Mouse (Mus musculus) thymus, postnatal 14 days (tissue): ENCODE measurements at regions not wholly inside any gene's neighbourhood (a gene's known extent, or its start where the extent isn't known, plus 50 kb on each side); places are given as distances from the start of the nearest gene placed in this dataset.

Experiments
- DNase-seq: peaks from one replicate; pipeline ENCODE4 v3.0.0; 2021

- no peak for DNase-seq
Observed at GRCm38 (mm10) chr9:59144256-59144800, 108.1 kb upstream of the Neo1 start.

- DNase-seq = no peak
Observed at GRCm38 (mm10) chr9:59143610-59144009, 107.4 kb upstream of the Neo1 start.

GRCm38 (mm10) chr9:59134171-59135041 lies 98.2 kb upstream of the Neo1 start:
- DNase-seq = no peak

GRCm38 (mm10) chr9:59129699-59130340 lies 93.6 kb upstream of the Neo1 start:
- DNase-seq = no peak

GRCm38 (mm10) chr9:59129252-59129651 lies 93.0 kb upstream of the Neo1 start:
- no peak for DNase-seq

GRCm38 (mm10) chr9:59128023-59128422 lies 91.8 kb upstream of the Neo1 start:
- DNase-seq = no peak

GRCm38 (mm10) chr9:59125886-59126285 lies 89.6 kb upstream of the Neo1 start:
- DNase-seq = no peak

- no peak for DNase-seq
Observed at GRCm38 (mm10) chr9:59116561-59116960, 80.3 kb upstream of the Neo1 start.

GRCm38 (mm10) chr9:59113859-59114258 lies 77.6 kb upstream of the Neo1 start:
- no peak for DNase-seq

GRCm38 (mm10) chr9:59099738-59100137 lies 63.5 kb upstream of the Neo1 start:
- DNase-seq = no peak

GRCm38 (mm10) chr9:59097564-59097963 lies 61.3 kb upstream of the Neo1 start:
- no peak for DNase-seq

GRCm38 (mm10) chr9:59096551-59097268 lies 60.5 kb upstream of the Neo1 start:
- no peak for DNase-seq

- DNase-seq = no peak
Observed at GRCm38 (mm10) chr9:59095626-59096025, 59.4 kb upstream of the Neo1 start.

- no peak for DNase-seq
Observed at GRCm38 (mm10) chr9:59094106-59094505, 57.9 kb upstream of the Neo1 start.

GRCm38 (mm10) chr9:59091179-59091578 lies 54.9 kb upstream of the Neo1 start:
- no peak for DNase-seq

- DNase-seq = no peak
Observed at GRCm38 (mm10) chr9:59087704-59088103, 51.5 kb upstream of the Neo1 start.

- no peak for DNase-seq
Observed at GRCm38 (mm10) chr9:59087112-59087511, 50.9 kb upstream of the Neo1 start.

- DNase-seq = no peak
Observed at GRCm38 (mm10) chr9:59086556-59087102, 50.4 kb upstream of the Neo1 start.
